Mouse (Mus musculus) intestine, postnatal 0 days (tissue): ENCODE data around the gene Parp16. TPM values are rescaled to one million over a fixed set of nuclear protein-coding genes. Genes with fewer than 3 reads are reported as not detected.

Source experiments
- ATAC-seq: fragments of 200-750 bp; cut with Nextera tagmentation; 2 replicates; pipeline ENCODE4 v1.8.0; 2017; ENCODE audit warnings: mild to moderate bottlenecking, moderate TSS enrichment, moderate library complexity
- H3K27ac ChIP-seq: fragments of 300-500 bp; sonication (generic); 2 replicates; pipeline ENCODE4 v1.5.1; 2014; ENCODE audit warnings: mild to moderate bottlenecking, low read depth, low read length, moderate library complexity
- H3K27me3 ChIP-seq: fragments of 300-500 bp; sonication (generic); replicated peaks from 2 replicates; pipeline ENCODE4 v1.6.1; 2014; ENCODE audit warnings: low read length, mixed read lengths; ENCODE audit not compliant: control insufficient read depth, insufficient read depth
- H3K36me3 ChIP-seq: fragments of 300-500 bp; sonication (generic); 2 replicates; pipeline ENCODE4 v1.6.1; 2014; ENCODE audit warnings: mild to moderate bottlenecking, moderate library complexity; ENCODE audit not compliant: control insufficient read depth, insufficient read depth
- H3K4me1 ChIP-seq: fragments of 300-500 bp; sonication (generic); replicated peaks from 2 replicates; pipeline ENCODE4 v1.6.1; 2014; ENCODE audit warnings: antibody characterized with exemption, low read length, mixed read lengths; ENCODE audit not compliant: control insufficient read depth, insufficient read depth
- H3K4me2 ChIP-seq: fragments of 300-500 bp; sonication (generic); replicated peaks from 2 replicates; pipeline ENCODE4 v1.6.1; 2014; ENCODE audit warnings: low read depth, mild to moderate bottlenecking, moderate library complexity
- H3K4me3 ChIP-seq: fragments of 300-500 bp; sonication (generic); 2 replicates; pipeline ENCODE4 v1.5.1; 2014; ENCODE audit warnings: low read depth, low read length
- H3K9ac ChIP-seq: fragments of 300-500 bp; sonication (generic); 2 replicates; pipeline ENCODE4 v1.6.1; 2014; ENCODE audit warnings: mild to moderate bottlenecking, low read depth, low read length
- H3K9me3 ChIP-seq: fragments of 300-500 bp; sonication (generic); 2 replicates; pipeline ENCODE4 v1.6.1; 2016; ENCODE audit warnings: mixed run types; ENCODE audit not compliant: control insufficient read depth
- CTCF ChIP-seq: sonication (generic); IDR thresholded peaks from 2 replicates; pipeline ENCODE4 v1.5.1; 2016; ENCODE audit warnings: low read depth, mild to moderate bottlenecking, control low read depth, antibody characterized with exemption, moderate library complexity
- WGBS: fragments of 180-500 bp; shearing (Covaris S2); extraction: QIAGEN DNeasy Blood & Tissue Kit; methylation state at CpG from one replicate; pipeline ENCODE4 v1.1.7; 2014; 5-methylcytosine and 5-hydroxymethylcytosine counted together
- polyA plus RNA-seq: library from polyadenylated mRNA; unstranded; fragments of >200 nt; fragmentation: Nextera tagmentation; extraction: Ambion mirVana; gene quantifications from 2 replicates; pipeline ENCODE4 v1.2.1, GENCODE M21; 2015

The Parp16 gene
- polyA plus RNA-seq, 1 experiment from 2014 or later, result 9.9 TPM

- Histone ChIP-seq H3K27me3 (no peaks in the 10 kb centered on the region), H3K9me3 (no peaks in the 10 kb centered on the region), H3K9ac (no peak overlapping the region), H3K4me2 (no peak overlapping the region), H3K4me1 (no peaks in the 10 kb centered on the region), H3K27ac (no peak overlapping the region), H3K4me3 (no peak overlapping the region), H3K36me3 (no peaks in the 10 kb centered on the region)
- no peak for ATAC-seq
- WGBS, result 68% methylated on average over 9 of the region's 9 CpGs
- TF ChIP-seq CTCF, result no peak
These were observed 62.2 kb downstream of the Parp16 start for GRCm38 (mm10) chr9:65257218-65257910.

- Histone ChIP-seq H3K4me3 (no peak overlapping the region), H3K4me1 (no peaks in the 10 kb centered on the region), H3K9me3 (no peaks in the 10 kb centered on the region), H3K36me3 (no peaks in the 10 kb centered on the region), H3K4me2 (no peak overlapping the region), H3K27ac (no peak overlapping the region), H3K9ac (no peak overlapping the region), H3K27me3 (no peaks in the 10 kb centered on the region)
- no peak for TF ChIP-seq CTCF
- WGBS, result 78% methylated on average over 7 of the region's 7 CpGs
- ATAC-seq, result no peak
These were observed 64.2 kb downstream of the Parp16 start for GRCm38 (mm10) chr9:65259366-65259765.

GRCm38 (mm10) chr9:65261591-65262230 is 66.6 kb downstream of the Parp16 start:
- Histone ChIP-seq H3K9me3 (no peaks in the 10 kb centered on the region), H3K36me3 (no peaks in the 10 kb centered on the region), H3K27me3 (no peaks in the 10 kb centered on the region), H3K4me1 (no peaks in the 10 kb centered on the region), H3K27ac (no peak overlapping the region), H3K9ac (no peak overlapping the region), H3K4me2 (no peak overlapping the region), H3K4me3 (no peak overlapping the region)
- WGBS, result 90% methylated on average over 2 of the region's 2 CpGs
- TF ChIP-seq CTCF, result no peak
- no peak for ATAC-seq

- 91% methylated on average over 3 of the region's 3 CpGs for WGBS
- no peak for TF ChIP-seq CTCF
- no peak overlapping the region for H3K27ac ChIP-seq
- H3K36me3 ChIP-seq, result no peaks in the 10 kb centered on the region
- H3K4me2 ChIP-seq, result no peak overlapping the region
- no peak for ATAC-seq
- H3K4me3 ChIP-seq, result no peak overlapping the region
- no peaks in the 10 kb centered on the region for H3K9me3 ChIP-seq
- peaks cover 3% of the 10 kb centered on the region; the same call in 1 of the 2 replicates for H3K4me1 ChIP-seq
- no peak overlapping the region for H3K9ac ChIP-seq
- H3K27me3 ChIP-seq, result no peaks in the 10 kb centered on the region
These were observed 67.5 kb downstream of the Parp16 start for GRCm38 (mm10) chr9:65262641-65263120.

- TF ChIP-seq CTCF, result no peak
- H3K27ac ChIP-seq, result no peak within 1 kb of the TSS
These were observed 69.8 kb downstream of the Parp16 start, which contains the start of gene Cilp for GRCm38 (mm10) chr9:65264959-65265358. Gene Cilp, plus strand, starts transcription at chr9:65265180.

GRCm38 (mm10) chr9:65267742-65268515 is 72.8 kb downstream of the Parp16 start:
- Histone ChIP-seq H3K36me3 (no peaks in the 10 kb centered on the region), H3K27me3 (no peaks in the 10 kb centered on the region), H3K4me3 (no peak overlapping the region), H3K27ac (no peak overlapping the region), H3K4me2 (no peak overlapping the region), H3K9me3 (no peaks in the 10 kb centered on the region), H3K4me1 (peaks cover 3% of the 10 kb centered on the region; the same call in 1 of the 2 replicates), H3K9ac (no peak overlapping the region)
- ATAC-seq, result no peak
- 40% methylated on average over 7 of the region's 7 CpGs for WGBS
- TF ChIP-seq CTCF, result no peak

More at GRCm38 (mm10) chr9:65264959-65265358, 69.8 kb downstream of the Parp16 start, which contains the start of gene Cilp:
- no peaks in the 10 kb centered on the region for H3K9me3 ChIP-seq
- H3K36me3 ChIP-seq, result no peaks in the 10 kb centered on the region
- no peak within 1 kb of the TSS for H3K4me2 ChIP-seq
- ATAC-seq, result no peak
- H3K4me3 ChIP-seq, result no peak within 1 kb of the TSS
- H3K9ac ChIP-seq, result no peak within 1 kb of the TSS
- peaks cover 3% of the 10 kb centered on the region; the same call in 1 of the 2 replicates for H3K4me1 ChIP-seq
- no peaks in the 10 kb centered on the region for H3K27me3 ChIP-seq
- 58% methylated on average over 5 of the region's 5 CpGs for WGBS
